Mouse (Mus musculus) left cerebral cortex, adult 11 months (tissue): ENCODE results near the gene Gcm1.
"Not testable (repeated sequence)": the region's sequence is repeated elsewhere in the genome, so short reads cannot be mapped to it uniquely, and the experiment has no call there.

Source experiments
- DNase-seq: peaks from one replicate; pipeline ENCODE4 v3.0.0; 2022; ENCODE audit warnings: low spot score

Gene Gcm1

GRCm38 (mm10) chr9:78046755-78047154 lies 5.0 kb upstream of the Gcm1 start:
- no peak for DNase-seq

- no peak for DNase-seq
These were observed 1.2 kb upstream of the Gcm1 start for GRCm38 (mm10) chr9:78050452-78050970.

GRCm38 (mm10) chr9:78053821-78054220 lies 2.1 kb downstream of the Gcm1 start:
- DNase-seq = no peak

- DNase-seq = no peak
These were observed 2.6 kb downstream of the Gcm1 start for GRCm38 (mm10) chr9:78054298-78054697.

GRCm38 (mm10) chr9:78059525-78060120 lies 7.9 kb downstream of the Gcm1 start:
- no peak for DNase-seq

- no peak for DNase-seq
These were observed 10.7 kb downstream of the Gcm1 start for GRCm38 (mm10) chr9:78062392-78062791.

- no peak for DNase-seq
These were observed 12.4 kb downstream of the Gcm1 start for GRCm38 (mm10) chr9:78064121-78064520.

- no peak for DNase-seq
These were observed 18.8 kb downstream of the Gcm1 start for GRCm38 (mm10) chr9:78070496-78070895.

- no peak for DNase-seq
These were observed 19.9 kb downstream of the Gcm1 start for GRCm38 (mm10) chr9:78071626-78072025.

GRCm38 (mm10) chr9:78073291-78073690 lies 21.6 kb downstream of the Gcm1 start:
- not testable (repeated sequence) for DNase-seq

- no peak for DNase-seq
These were observed 22.1 kb downstream of the Gcm1 start for GRCm38 (mm10) chr9:78073713-78074340.

- DNase-seq = no peak
These were observed 23.5 kb downstream of the Gcm1 start for GRCm38 (mm10) chr9:78075256-78075655.

- no peak for DNase-seq
These were observed 26.5 kb downstream of the Gcm1 start for GRCm38 (mm10) chr9:78078240-78078639.

GRCm38 (mm10) chr9:78081835-78082234 lies 30.1 kb downstream of the Gcm1 start:
- no peak for DNase-seq

GRCm38 (mm10) chr9:78084341-78084740 lies 32.6 kb downstream of the Gcm1 start:
- no peak for DNase-seq

- DNase-seq = no peak
These were observed 34.1 kb downstream of the Gcm1 start for GRCm38 (mm10) chr9:78085722-78086287.

GRCm38 (mm10) chr9:78087751-78088150 lies 36.0 kb downstream of the Gcm1 start:
- no peak for DNase-seq

- no peak for DNase-seq
These were observed 36.8 kb downstream of the Gcm1 start for GRCm38 (mm10) chr9:78088521-78088920.

GRCm38 (mm10) chr9:78088971-78089370 lies 37.2 kb downstream of the Gcm1 start:
- DNase-seq = no peak

- DNase-seq = no peak
These were observed 38.2 kb downstream of the Gcm1 start for GRCm38 (mm10) chr9:78089906-78090305.

- no peak for DNase-seq
These were observed 38.9 kb downstream of the Gcm1 start for GRCm38 (mm10) chr9:78090596-78090995.

GRCm38 (mm10) chr9:78095686-78096085 lies 44.0 kb downstream of the Gcm1 start:
- DNase-seq = no peak

- DNase-seq = no peak
These were observed 44.7 kb downstream of the Gcm1 start for GRCm38 (mm10) chr9:78096376-78096775.
